Mouse (Mus musculus): ENCODE results near the gene C1ql2. TPM values are rescaled to one million over a fixed set of nuclear protein-coding genes. Genes with fewer than 3 reads are reported as not detected.

C1ql2 gene
- total RNA-seq, 1 experiment from 2014 or later: not detected

- ATAC-seq (replicated peaks; ENCODE audit: insufficient number of reproducible peaks, low FRiP score, low TSS enrichment, poor library complexity, severe bottlenecking): no peak
These were observed 27.8 kb downstream of the C1ql2 start for GRCm38 (mm10) chr1:120368138-120368537.

- no peak for ATAC-seq (replicated peaks; ENCODE audit: insufficient number of reproducible peaks, low FRiP score, low TSS enrichment, poor library complexity, severe bottlenecking)
These were observed 33.7 kb downstream of the C1ql2 start for GRCm38 (mm10) chr1:120374131-120374530.

GRCm38 (mm10) chr1:120374832-120375231 is 34.5 kb downstream of the C1ql2 start:
- no peak for ATAC-seq (replicated peaks; ENCODE audit: insufficient number of reproducible peaks, low FRiP score, low TSS enrichment, poor library complexity, severe bottlenecking)

- no peak for ATAC-seq (replicated peaks; ENCODE audit: insufficient number of reproducible peaks, low FRiP score, low TSS enrichment, poor library complexity, severe bottlenecking)
These were observed 44.7 kb downstream of the C1ql2 start for GRCm38 (mm10) chr1:120385029-120385571.

- no peak for ATAC-seq (replicated peaks; ENCODE audit: insufficient number of reproducible peaks, low FRiP score, low TSS enrichment, poor library complexity, severe bottlenecking)
These were observed 49.4 kb downstream of the C1ql2 start for GRCm38 (mm10) chr1:120389734-120390133.

- no peak for ATAC-seq (replicated peaks; ENCODE audit: insufficient number of reproducible peaks, low FRiP score, low TSS enrichment, poor library complexity, severe bottlenecking)
These were observed 50.0 kb downstream of the C1ql2 start for GRCm38 (mm10) chr1:120390336-120390735.

Other genes with a start within 250 kb of the C1ql2 start
- gene Dbi, start 219.5 kb upstream of the C1ql2 start, total RNA-seq (2017): 183 to 239 TPM (median 190 TPM) in 3 replicates
- gene 3110009E18Rik, start 219.4 kb upstream of the C1ql2 start, total RNA-seq (2017): 3.0 to 10.3 TPM (median 8.4 TPM) in 3 replicates
- 1.0 to 5.1 TPM (median 3.0 TPM) in 3 replicates for gene Steap3, start 67.9 kb upstream of the C1ql2 start, total RNA-seq (2017)
- not detected in 3 replicates for gene Marco, start 164.4 kb downstream of the C1ql2 start, total RNA-seq (2017)

Measured in monocyte, adult 5-6 weeks (primary cell).